Mouse (Mus musculus) layer of hippocampus, postnatal 36 days (tissue): Measurements from ENCODE around the gene Tmem94. TPM values are rescaled to one million over a fixed set of nuclear protein-coding genes. Genes with fewer than 3 reads are reported as not detected.
"Not testable (repeated sequence)": the region's sequence is repeated elsewhere in the genome, so short reads cannot be mapped to it uniquely, and the experiment has no call there.

Experiments used
- DNase-seq, 2 experiments: peaks; one replicate each; pipeline ENCODE4 v3.0.0; 2022
- total RNA-seq, 2 experiments: library from RNA; stranded (reverse); gene quantifications; 2 replicates each; pipeline ENCODE4 v1.2.3; 2021

Tmem94 gene
- total RNA-seq, result 10 to 100 TPM; 49.6 to 50.1 TPM

GRCm38 (mm10) chr11:115765103-115765606 is at the start of gene Tmem94:
Gene Tmem94 (plus strand): TSS chr11:115765433.
- peak; percentile 97 to 99 for DNase-seq

- no peak for DNase-seq
Measured at GRCm38 (mm10) chr11:115716410-115717338, 48.6 kb upstream of the Tmem94 start.

GRCm38 (mm10) chr11:115717660-115718390 is 47.4 kb upstream of the Tmem94 start:
- DNase-seq, result no peak

GRCm38 (mm10) chr11:115722638-115723037 is 42.6 kb upstream of the Tmem94 start:
- peak; percentile 71 to 76 for DNase-seq

GRCm38 (mm10) chr11:115723231-115723630 is 42.0 kb upstream of the Tmem94 start:
- no peak for DNase-seq

- DNase-seq, result no peak
Measured at GRCm38 (mm10) chr11:115734041-115734686, 31.1 kb upstream of the Tmem94 start.

- DNase-seq, result no peak
Measured at GRCm38 (mm10) chr11:115737608-115738208, 27.5 kb upstream of the Tmem94 start.

- DNase-seq, result no peak
Measured at GRCm38 (mm10) chr11:115738275-115738885, 26.9 kb upstream of the Tmem94 start.

GRCm38 (mm10) chr11:115741070-115741469 is 24.2 kb upstream of the Tmem94 start:
- DNase-seq, result no peak

GRCm38 (mm10) chr11:115742926-115743325 is 22.3 kb upstream of the Tmem94 start:
- no peak for DNase-seq

- DNase-seq, result no peak
Measured at GRCm38 (mm10) chr11:115744385-115744784, 20.8 kb upstream of the Tmem94 start.

GRCm38 (mm10) chr11:115746109-115746508 is 19.1 kb upstream of the Tmem94 start:
- DNase-seq, result no peak

GRCm38 (mm10) chr11:115746762-115747161 is 18.5 kb upstream of the Tmem94 start:
- no peak for DNase-seq

- DNase-seq, result no peak
Measured at GRCm38 (mm10) chr11:115747351-115747750, 17.9 kb upstream of the Tmem94 start.

- no peak for DNase-seq
Measured at GRCm38 (mm10) chr11:115749834-115750233, 15.4 kb upstream of the Tmem94 start.

GRCm38 (mm10) chr11:115751725-115752124 is 13.5 kb upstream of the Tmem94 start:
- DNase-seq, result no peak

GRCm38 (mm10) chr11:115752653-115753052 is 12.6 kb upstream of the Tmem94 start:
- no peak for DNase-seq

GRCm38 (mm10) chr11:115753485-115753884 is 11.7 kb upstream of the Tmem94 start:
- DNase-seq, result no peak

- DNase-seq, result not testable (repeated sequence)
Measured at GRCm38 (mm10) chr11:115762176-115762575, 3.1 kb upstream of the Tmem94 start.

GRCm38 (mm10) chr11:115764698-115765097 is 535 bp upstream of the Tmem94 start:
- no peak for DNase-seq

- DNase-seq, result no peak
Measured at GRCm38 (mm10) chr11:115765607-115766141, 441 bp downstream of the Tmem94 start.
